ENCODE assay signal across 13 mouse cellular contexts in genomic region chr11:64438909-64439308, GRCm38 (mm10). TPM values are rescaled to one million over a fixed set of nuclear protein-coding genes. Genes with fewer than 3 reads are reported as not detected.
A peak's percentile ranks its signal among the peaks of the same experiment; 100 is the strongest.
DNase-seq lines count a peak whose midpoint lies in the region; ATAC-seq and TF ChIP-seq lines count a peak whose summit lies in the region.
"Had no signal": no experiment of that assay in that cellular context is flagged by ENCODE, and none has a peak within 500 bp of the region (broad histone marks: within the 10 kb centered on the region; RNA-seq: fewer than 3 reads in every experiment).

No protein-coding gene starts in this region.

- peaks cover 28% of the 10 kb centered on the region for H3K4me1 ChIP-seq in kidney, embryonic 15.5 days
- peaks cover 23% of the 10 kb centered on the region for H3K4me1 ChIP-seq in midbrain, embryonic 12.5 days
- peaks cover 26% of the 10 kb centered on the region for H3K4me1 ChIP-seq in midbrain, embryonic 15.5 days
- no peaks in the 10 kb centered on the region for H3K4me1 ChIP-seq in MEL (ENCODE audit: control insufficient read depth in 1 of 2, insufficient read depth in 2 of 2, low read length in 2 of 2)
- H3K4me1 ChIP-seq in embryonic facial prominence, embryonic 13.5 days, result peaks cover 24% of the 10 kb centered on the region

- no peak for TF ChIP-seq POLR2A in MEL (IDR thresholded peaks at IDR 0.05; ENCODE audit: control insufficient read depth in 1 of 2, insufficient read depth in 1 of 2, low read depth in 1 of 2, low read length in 2 of 2, poor library complexity in 1 of 2)

- H3K9me3 ChIP-seq in kidney, embryonic 15.5 days (replicated peaks), result no peaks in the 10 kb centered on the region
- H3K9me3 ChIP-seq in midbrain, embryonic 12.5 days, result no peaks in the 10 kb centered on the region
- H3K9me3 ChIP-seq in midbrain, embryonic 15.5 days, result no peaks in the 10 kb centered on the region
- H3K9me3 ChIP-seq in MEL (replicated peaks; ENCODE audit: insufficient read depth, low read length), result no peaks in the 10 kb centered on the region; the same call in 1 of the 2 replicates
- 0 out of 2 replicates have a peak, but pooled peaks cover 1% of the 10 kb centered on the region for H3K9me3 ChIP-seq in embryonic facial prominence, embryonic 13.5 days
- H3K9me3 ChIP-seq: heart, embryonic 10.5 days had no signal

- peak; percentile 4 for TF ChIP-seq RAD21 in MEL (IDR thresholded peaks at IDR 0.05; ENCODE audit: low read depth, low read length)

- TF ChIP-seq EP300 in MEL (IDR thresholded peaks at IDR 0.05; ENCODE audit: low read depth in 1 of 2, low read length in 2 of 2), result no peak

- H3K27me3 ChIP-seq in kidney, embryonic 15.5 days, result peaks cover 59% of the 10 kb centered on the region
- peaks cover 24% of the 10 kb centered on the region for H3K27me3 ChIP-seq in midbrain, embryonic 12.5 days
- peaks cover 7% of the 10 kb centered on the region for H3K27me3 ChIP-seq in midbrain, embryonic 15.5 days (replicated peaks)
- H3K27me3 ChIP-seq in MEL (ENCODE audit: control insufficient read depth in 1 of 2, insufficient read depth in 2 of 2, low read length in 2 of 2), result no peaks in the 10 kb centered on the region
- peaks cover 14% of the 10 kb centered on the region for H3K27me3 ChIP-seq in embryonic facial prominence, embryonic 13.5 days

- WGBS in kidney, embryonic 15.5 days, result 34% methylated on average over 3 of the region's 3 CpGs
- 25% methylated on average over 3 of the region's 3 CpGs for WGBS in midbrain, embryonic 12.5 days
- WGBS in midbrain, embryonic 15.5 days, result 17% methylated on average over 3 of the region's 3 CpGs
- 28% methylated on average over 3 of the region's 3 CpGs for WGBS in embryonic facial prominence, embryonic 13.5 days

- peak in 1 of 3 experiments; percentile 12; a peak in 1 of 6 replicates for TF ChIP-seq CTCF in MEL (IDR thresholded peaks at IDR 0.05 in 2 of 3, conservative IDR thresholded peaks at IDR 0.05 in 1 of 3; ENCODE audit: control insufficient read depth in 1 of 3, insufficient read depth in 1 of 3, low read depth in 2 of 3, low read length in 3 of 3, poor library complexity in 1 of 3, severe bottlenecking in 1 of 3)

- H3K27ac ChIP-seq in kidney, embryonic 15.5 days, result no peak overlapping the region
- H3K27ac ChIP-seq in midbrain, embryonic 12.5 days (replicated peaks), result no peak overlapping the region
- no peak overlapping the region for H3K27ac ChIP-seq in midbrain, embryonic 15.5 days
- H3K27ac ChIP-seq in MEL (ENCODE audit: control insufficient read depth, low read depth, low read length), result no peak overlapping the region
- H3K27ac ChIP-seq in embryonic facial prominence, embryonic 13.5 days, result no peak overlapping the region
- H3K27ac ChIP-seq: heart, embryonic 10.5 days had no signal

- no peaks in the 10 kb centered on the region for H3K36me3 ChIP-seq in kidney, embryonic 15.5 days
- no peaks in the 10 kb centered on the region for H3K36me3 ChIP-seq in midbrain, embryonic 12.5 days
- no peaks in the 10 kb centered on the region for H3K36me3 ChIP-seq in midbrain, embryonic 15.5 days (replicated peaks)
- H3K36me3 ChIP-seq in MEL (ENCODE audit: control insufficient read depth in 1 of 2, insufficient read depth in 2 of 2, low read length in 2 of 2), result no peaks in the 10 kb centered on the region
- no peaks in the 10 kb centered on the region for H3K36me3 ChIP-seq in embryonic facial prominence, embryonic 13.5 days
- H3K36me3 ChIP-seq: heart, embryonic 10.5 days had no signal

- no peak overlapping the region for H3K4me3 ChIP-seq in kidney, embryonic 15.5 days (replicated peaks)
- H3K4me3 ChIP-seq in midbrain, embryonic 12.5 days, result 0 out of 2 replicates have a peak overlapping the region, but pooled peaks have one; percentile 2
- H3K4me3 ChIP-seq in midbrain, embryonic 15.5 days, result no peak overlapping the region
- no peak overlapping the region for H3K4me3 ChIP-seq in MEL (ENCODE audit: control insufficient read depth in 1 of 2, insufficient read depth in 1 of 2, low read depth in 2 of 2, low read length in 2 of 2)
- peak overlapping the region; percentile 63 for H3K4me3 ChIP-seq in embryonic facial prominence, embryonic 13.5 days
- H3K4me3 ChIP-seq: heart, embryonic 10.5 days had no signal

- no peaks in the 10 kb centered on the region for H3K79me2 ChIP-seq in MEL (ENCODE audit: control insufficient read depth, insufficient read depth, low read length, poor library complexity)

- no peak for DNase-seq in kidney, postnatal 25 days
- DNase-seq in MEL (ENCODE audit: low read depth, low spot score), result no peak
- no peak for DNase-seq in gastrocnemius, adult 18-20 months (ENCODE audit: low spot score)
- no peak for DNase-seq in layer of hippocampus, adult 8-10 months (ENCODE audit: low spot score in 2 of 2)
- DNase-seq: adrenal gland, adult 2 months; lung, postnatal 4 days; right cerebral cortex, postnatal 4 days had no signal

- no peak overlapping the region for H3K9ac ChIP-seq in kidney, embryonic 15.5 days
- no peak overlapping the region for H3K9ac ChIP-seq in midbrain, embryonic 12.5 days (replicated peaks)
- H3K9ac ChIP-seq in midbrain, embryonic 15.5 days, result no peak overlapping the region
- H3K9ac ChIP-seq in MEL (ENCODE audit: control insufficient read depth, low read depth, low read length, poor library complexity, severe bottlenecking), result no peak overlapping the region
- H3K9ac ChIP-seq in embryonic facial prominence, embryonic 13.5 days, result no peak overlapping the region

- peak overlapping the region; percentile 12; the same call in 1 of the 2 replicates for H3K4me2 ChIP-seq in kidney, embryonic 15.5 days
- H3K4me2 ChIP-seq in midbrain, embryonic 12.5 days (replicated peaks), result peak overlapping the region; percentile 89
- no peak overlapping the region for H3K4me2 ChIP-seq in midbrain, embryonic 15.5 days
- H3K4me2 ChIP-seq in embryonic facial prominence, embryonic 13.5 days, result peak overlapping the region; percentile 35

- no peak for ATAC-seq in kidney, embryonic 15.5 days (replicated peaks; ENCODE audit: low FRiP score)
- no peak for ATAC-seq in midbrain, embryonic 12.5 days (ENCODE audit: low FRiP score, low read depth)
- no peak for ATAC-seq in midbrain, embryonic 15.5 days (replicated peaks)
- no peak for ATAC-seq in embryonic facial prominence, embryonic 13.5 days (ENCODE audit: insufficient number of reproducible peaks, insufficient read depth, low FRiP score, low TSS enrichment, low read depth)

TF ChIP-seq in MEL, 35 proteins besides CTCF, POLR2A, EP300 and RAD21:
- TF ChIP-seq USF2 (IDR thresholded peaks at IDR 0.05; ENCODE audit: borderline replicate concordance in 1 of 2, insufficient read depth in 1 of 2, low read depth in 1 of 2, low read length in 2 of 2) (no peak), CHD2 (IDR thresholded peaks at IDR 0.05; ENCODE audit: low read length) (no peak), MAZ (IDR thresholded peaks at IDR 0.05; ENCODE audit: low read depth, low read length) (no peak), JUND (IDR thresholded peaks at IDR 0.05; ENCODE audit: low read depth, low read length) (no peak), UBTF (IDR thresholded peaks at IDR 0.05; ENCODE audit: borderline replicate concordance, insufficient read depth, low read depth, low read length) (no peak), MYB (IDR thresholded peaks at IDR 0.05; ENCODE audit: low read depth, low read length) (no peak), MEF2A (IDR thresholded peaks at IDR 0.05; ENCODE audit: extremely low read depth, insufficient replicate concordance, low read depth, low read length, poor library complexity, severe bottlenecking) (no peak), ELF1 (IDR thresholded peaks at IDR 0.05; ENCODE audit: low read depth, low read length) (no peak), SMC3 (IDR thresholded peaks at IDR 0.05; ENCODE audit: low read depth, low read length) (no peak), TAL1 (IDR thresholded peaks at IDR 0.05; ENCODE audit: low read length) (no peak), MAFK (IDR thresholded peaks at IDR 0.05; ENCODE audit: borderline replicate concordance, low read depth, low read length) (no peak), ZKSCAN1 (IDR thresholded peaks at IDR 0.05; ENCODE audit: low read depth, low read length) (no peak), CHD1 (IDR thresholded peaks at IDR 0.05; ENCODE audit: low read depth, low read length) (no peak), MXI1 (IDR thresholded peaks at IDR 0.05; ENCODE audit: low read depth, low read length) (no peak)

RNA-seq across cellular contexts. Expression of gene F930015N05Rik, which starts 2.5 kb away (rescaled TPM):
- 0.22 and 0.91 TPM in 2 replicates for polyA plus RNA-seq in kidney, embryonic 15.5 days (2015; fragmentation: Nextera tagmentation; extraction: Ambion mirVana)
- 4.9 and 5.4 TPM in 2 replicates for polyA plus RNA-seq in midbrain, embryonic 12.5 days (2016; fragmentation: Nextera tagmentation; extraction: Ambion mirVana)
- 1.6 and 2.6 TPM in 2 replicates for polyA plus RNA-seq in midbrain, embryonic 15.5 days (2015; fragmentation: Nextera tagmentation; extraction: Ambion mirVana)
- not detected in 2 replicates for total RNA-seq in MEL (2012; rRNA removed)
- polyA plus RNA-seq in MEL (2012; ENCODE audit: insufficient read depth in 1 of 2, insufficient read length in 2 of 2, low read depth in 1 of 2, low replicate concordance in 2 of 2, missing spikeins in 1 of 2), result not detected
- 1.0 and 2.5 TPM in 2 replicates for polyA plus RNA-seq in embryonic facial prominence, embryonic 13.5 days (2015; fragmentation: Nextera tagmentation; extraction: Ambion mirVana)
- not detected for total RNA-seq in gastrocnemius, adult 18-20 months (2021)
- 1 to 10 TPM in 1 of 4 experiments, under 1 TPM in 3; 0.29 to 1.0 (median 0.64) TPM for total RNA-seq in layer of hippocampus, adult 8-10 months (2022)
- total RNA-seq: adrenal gland, adult 2 months; common myeloid progenitor, adult 5-6 weeks had no signal

RNA-seq across cellular contexts. Expression of gene Hs3st3a1, which starts 3.8 kb away (rescaled TPM):
- 1.6 and 2.2 TPM in 2 replicates for polyA plus RNA-seq in kidney, embryonic 15.5 days (2015; fragmentation: Nextera tagmentation; extraction: Ambion mirVana)
- polyA plus RNA-seq in midbrain, embryonic 12.5 days (2016; fragmentation: Nextera tagmentation; extraction: Ambion mirVana), result 2.7 and 3.2 TPM in 2 replicates
- 1.8 and 1.9 TPM in 2 replicates for polyA plus RNA-seq in midbrain, embryonic 15.5 days (2015; fragmentation: Nextera tagmentation; extraction: Ambion mirVana)
- total RNA-seq in MEL (2012; rRNA removed), result not detected in 2 replicates
- under 1 TPM in 1 of 2 experiments, not detected in 1; 0.03 TPM for polyA plus RNA-seq in MEL (2012; ENCODE audit: insufficient read depth in 1 of 2, insufficient read length in 2 of 2, low read depth in 1 of 2, low replicate concordance in 2 of 2, missing spikeins in 1 of 2)
- 3.0 and 3.7 TPM in 2 replicates for polyA plus RNA-seq in embryonic facial prominence, embryonic 13.5 days (2015; fragmentation: Nextera tagmentation; extraction: Ambion mirVana)
- under 1 TPM; 0.21 to 0.28 TPM for total RNA-seq in gastrocnemius, adult 18-20 months (2021)
- under 1 TPM; 0.70 to 0.91 (median 0.77) TPM for total RNA-seq in layer of hippocampus, adult 8-10 months (2022)
- total RNA-seq: common myeloid progenitor, adult 5-6 weeks had no signal

Comparison
In these comparisons a context has a peak if more than half of its experiments do, and no peak if none do; other contexts are left out.
1. H3K4me3 ChIP-seq: peak in midbrain, embryonic 12.5 days (single experiment) and embryonic facial prominence, embryonic 13.5 days (single experiment); none in kidney, embryonic 15.5 days (single experiment), midbrain, embryonic 15.5 days (single experiment) and MEL (0 of 2).